Mouse (Mus musculus): ENCODE measurements around the gene Wfdc8. TPM values are rescaled to one million over a fixed set of nuclear protein-coding genes. Genes with fewer than 3 reads are reported as not detected.

Wfdc8 gene
- total RNA-seq, 4 experiments from 2014 or later: not detected

DNA sequence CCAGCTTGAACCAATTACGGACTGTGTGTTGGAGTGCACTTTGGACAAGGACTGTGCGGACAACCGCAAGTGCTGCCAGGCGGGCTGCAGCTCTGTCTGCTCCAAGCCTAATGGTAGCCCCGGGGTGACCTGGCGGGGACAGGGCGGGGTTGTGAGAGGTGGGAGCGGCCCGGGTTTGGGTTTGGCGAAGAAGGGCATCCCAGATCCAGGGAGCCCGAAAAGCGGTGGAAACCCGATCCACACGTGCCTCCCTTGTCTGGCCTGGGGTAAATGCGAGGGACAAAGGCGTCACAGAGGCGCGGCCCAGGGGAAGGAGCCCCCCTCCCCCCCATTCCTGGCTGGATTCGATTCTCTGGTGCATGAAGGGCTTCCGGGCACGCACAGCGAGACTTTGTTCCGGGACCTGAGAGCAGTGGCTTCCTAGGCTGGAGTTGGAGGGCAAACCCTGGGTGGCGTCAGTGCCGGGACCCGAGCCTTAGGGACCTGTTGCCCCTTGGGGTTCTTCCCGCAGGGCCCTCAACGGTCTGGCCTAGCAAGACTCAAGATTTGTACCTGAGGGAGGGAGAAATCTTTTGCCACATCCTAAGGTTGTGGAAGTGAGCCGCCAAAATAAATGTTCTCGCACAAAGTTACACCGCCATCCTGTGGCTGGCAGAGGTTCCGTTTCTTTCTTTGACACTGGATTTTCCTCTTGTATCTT, 49.9 kb downstream of the Wfdc8 start:
- DNase-seq (ENCODE audit: low spot score in 2 of 2): no peak

DNA sequence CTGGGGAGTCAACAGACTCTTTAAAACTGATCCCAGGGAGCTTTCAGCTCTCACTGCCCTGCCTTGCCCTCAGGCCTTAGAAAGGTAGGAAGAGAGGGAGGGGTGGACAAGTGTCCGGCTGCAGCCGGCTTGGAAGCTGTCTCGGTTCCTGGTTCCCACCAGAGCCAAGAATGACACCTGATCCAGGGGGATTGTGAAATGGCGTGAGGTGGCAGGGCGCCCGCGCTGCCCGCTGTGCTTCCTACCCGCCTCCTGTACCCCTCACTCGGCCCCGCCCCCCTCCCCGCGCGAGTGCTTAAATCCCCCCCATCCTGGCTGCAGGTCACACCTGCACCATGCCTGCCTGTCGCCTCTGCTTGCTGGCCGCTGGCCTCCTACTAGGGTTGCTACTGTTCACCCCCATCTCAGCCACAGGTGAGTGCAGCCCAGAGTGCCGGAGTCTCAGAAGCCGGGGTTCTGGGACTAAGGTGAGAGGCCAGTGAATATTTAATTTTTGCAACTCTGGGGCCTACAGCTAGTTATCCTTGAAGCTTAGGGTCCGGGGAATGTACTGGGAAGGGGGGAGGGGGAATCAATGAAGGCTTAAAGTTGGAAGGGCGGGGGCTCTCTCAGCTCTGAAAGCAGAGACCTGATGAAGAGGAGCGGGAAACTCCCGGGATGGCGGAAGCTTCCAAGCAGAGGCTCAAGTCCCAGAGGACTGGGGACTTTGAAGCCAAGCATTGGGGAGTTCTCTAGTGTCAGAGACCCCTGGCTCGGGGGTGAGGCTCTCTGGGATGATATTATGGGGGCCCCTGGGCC, 50.8 kb downstream of the Wfdc8 start, which contains the start of gene Wfdc2:
Gene Wfdc2 (plus strand): TSS at position 23 of the 798 bp plus-strand sequence.
- peak in 1 of 2 experiments; percentile 28 for DNase-seq (ENCODE audit: low spot score in 2 of 2)

DNA sequence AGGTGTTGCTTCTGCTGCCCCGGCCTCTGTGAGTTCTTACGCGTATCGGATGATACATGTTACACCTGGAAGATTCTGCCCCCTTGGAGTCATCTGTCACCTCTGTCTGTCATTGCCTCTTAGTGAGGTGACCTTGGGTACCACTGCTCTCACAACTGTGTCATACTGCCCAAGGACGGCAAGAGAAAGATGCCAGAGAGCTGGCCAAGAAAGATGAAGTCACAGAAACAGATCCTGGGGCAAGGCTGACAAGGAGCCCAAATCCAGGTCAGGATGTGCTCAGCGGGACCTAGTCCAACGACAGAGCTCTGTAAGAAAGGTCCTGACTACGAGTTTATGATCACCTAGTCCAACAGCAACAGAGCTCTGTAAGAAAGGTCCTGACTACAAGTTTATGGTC, 53.3 kb downstream of the Wfdc8 start:
- DNase-seq (ENCODE audit: low spot score in 2 of 2): no peak

DNA sequence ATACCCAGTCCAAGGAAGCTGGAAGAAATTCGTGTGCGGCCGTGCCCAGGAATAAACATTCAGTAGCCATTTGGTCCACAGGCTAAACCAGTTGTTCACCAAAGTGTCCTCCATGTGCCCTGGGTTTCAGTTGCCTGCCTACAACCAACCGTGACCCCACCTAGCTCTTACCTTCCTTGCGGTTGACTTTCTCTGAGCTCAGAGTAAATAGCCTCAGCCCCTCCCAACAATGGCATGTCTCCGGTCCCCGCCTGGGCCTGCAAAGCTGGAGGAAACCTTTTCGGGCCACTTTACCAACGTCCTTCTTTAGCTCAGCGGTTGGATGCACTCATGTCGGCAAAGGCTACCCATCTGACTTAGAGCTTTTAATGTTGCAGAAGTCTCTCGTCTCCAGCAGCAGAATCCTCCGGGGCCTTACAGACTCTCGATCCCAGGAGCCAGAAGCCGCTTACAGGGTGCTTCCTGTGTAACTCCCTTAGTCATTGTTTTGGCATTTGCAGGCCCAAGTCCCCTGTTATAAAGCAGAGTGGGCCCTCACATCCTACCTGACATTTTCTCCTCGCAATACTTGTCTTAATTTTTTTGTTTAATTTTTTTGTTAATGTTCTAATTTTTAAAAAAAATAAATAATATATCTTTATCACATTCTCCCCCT, 54.3 kb downstream of the Wfdc8 start:
- DNase-seq (ENCODE audit: low spot score in 2 of 2): no peak

DNA sequence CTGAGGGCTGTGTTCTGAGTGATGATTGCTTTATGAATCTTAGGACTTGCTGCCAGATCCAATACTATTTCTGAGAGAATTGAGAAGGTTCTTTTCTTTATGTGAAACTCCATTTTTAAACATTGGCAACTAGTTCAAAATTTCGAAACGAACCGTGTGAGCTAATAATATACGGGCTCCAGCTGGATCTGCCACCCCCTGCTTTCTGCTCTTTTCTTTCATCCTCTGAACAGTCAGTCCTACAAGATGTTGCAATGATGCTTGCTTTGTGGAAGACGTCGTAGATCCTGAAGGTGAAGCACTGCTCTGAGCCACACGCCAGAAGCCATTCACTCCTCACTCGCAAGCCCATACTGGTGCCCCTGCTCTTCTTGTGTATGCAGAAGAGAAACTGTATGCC, 55.0 kb downstream of the Wfdc8 start:
- no peak for DNase-seq (ENCODE audit: low spot score in 2 of 2)

DNA sequence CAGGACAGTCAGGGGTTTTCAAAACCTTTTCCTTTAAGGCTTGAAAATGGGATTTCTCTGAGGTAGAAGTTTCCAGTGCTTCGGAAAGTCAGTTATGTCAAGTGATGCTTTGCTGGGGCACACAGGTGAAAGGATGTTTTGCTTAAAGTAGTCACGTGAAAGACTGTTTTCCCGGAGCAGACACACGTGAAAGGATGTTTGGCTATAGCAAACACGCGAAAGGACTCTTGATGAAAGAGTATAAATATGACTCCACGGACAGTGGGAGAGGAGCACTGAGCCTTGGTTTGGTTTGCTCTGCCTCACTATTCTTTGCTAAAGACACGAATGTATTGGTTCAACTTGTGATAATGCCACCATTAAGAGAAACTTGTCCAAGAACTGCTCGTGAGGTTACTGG, 61.9 kb downstream of the Wfdc8 start:
- DNase-seq (ENCODE audit: low spot score in 2 of 2): no peak

DNA sequence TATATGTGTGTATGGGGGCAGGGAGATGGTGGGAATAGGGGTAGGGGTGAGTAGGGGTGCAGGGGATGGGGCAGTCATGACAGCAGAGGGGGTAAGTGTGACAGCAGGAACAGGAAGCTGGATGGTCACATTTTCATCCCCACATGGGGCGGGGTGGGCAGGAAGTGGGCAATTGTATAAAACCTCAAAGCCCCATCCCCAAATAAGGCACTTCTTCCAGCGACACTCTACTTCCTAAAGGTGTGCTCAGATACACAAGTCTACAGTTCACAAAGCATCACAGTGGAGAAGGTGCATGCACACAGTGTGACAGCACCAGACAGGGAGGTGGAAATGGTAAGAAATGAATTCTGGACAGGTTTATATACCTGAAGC, 62.5 kb downstream of the Wfdc8 start:
- DNase-seq (ENCODE audit: low spot score in 2 of 2): no peak

DNA sequence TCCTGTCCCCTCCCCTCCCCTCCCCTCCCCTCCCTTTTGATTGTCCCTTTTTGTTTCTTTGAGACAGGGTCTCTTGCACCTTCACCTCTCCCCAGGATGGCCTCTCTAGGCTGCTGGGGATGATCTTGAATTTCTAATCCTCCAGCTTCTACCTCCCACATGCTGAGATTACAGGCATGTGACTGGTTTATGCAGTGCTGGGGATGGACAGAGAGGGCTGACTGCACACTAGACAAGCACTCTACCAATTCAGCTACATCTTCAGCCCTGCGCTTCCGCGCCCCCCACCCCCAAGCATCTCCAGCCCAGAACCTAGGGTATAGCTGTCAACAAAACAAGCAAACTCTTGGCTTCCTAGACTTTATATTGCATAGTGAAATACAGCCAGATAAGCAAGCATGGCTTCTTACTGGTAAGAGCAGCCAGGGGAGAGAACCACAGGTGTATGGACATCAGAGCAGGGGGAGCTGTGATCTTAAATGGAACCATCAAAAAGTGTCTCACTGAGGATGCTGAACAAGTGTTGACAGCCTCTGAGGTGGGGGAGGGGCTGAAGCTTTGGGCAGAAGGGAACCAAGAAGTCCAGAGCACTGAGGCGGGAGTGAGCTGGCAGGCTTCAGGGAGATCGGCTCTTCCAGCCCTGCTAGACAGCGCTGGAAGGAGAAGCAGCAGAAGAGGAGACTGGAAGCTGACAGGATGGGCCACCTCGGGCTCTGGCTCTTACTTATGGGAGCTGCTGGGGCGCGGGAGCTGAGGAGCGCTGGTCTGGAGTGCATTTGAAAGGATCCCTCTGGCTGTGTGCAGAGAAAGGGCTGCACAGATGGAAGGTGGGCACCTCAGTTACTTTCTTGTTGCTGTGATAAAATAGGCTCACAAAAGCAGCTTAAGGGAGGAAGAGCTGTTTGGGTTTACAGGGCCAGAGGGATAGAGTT, 63.2 kb downstream of the Wfdc8 start:
- DNase-seq (ENCODE audit: low spot score in 2 of 2): no peak

DNA sequence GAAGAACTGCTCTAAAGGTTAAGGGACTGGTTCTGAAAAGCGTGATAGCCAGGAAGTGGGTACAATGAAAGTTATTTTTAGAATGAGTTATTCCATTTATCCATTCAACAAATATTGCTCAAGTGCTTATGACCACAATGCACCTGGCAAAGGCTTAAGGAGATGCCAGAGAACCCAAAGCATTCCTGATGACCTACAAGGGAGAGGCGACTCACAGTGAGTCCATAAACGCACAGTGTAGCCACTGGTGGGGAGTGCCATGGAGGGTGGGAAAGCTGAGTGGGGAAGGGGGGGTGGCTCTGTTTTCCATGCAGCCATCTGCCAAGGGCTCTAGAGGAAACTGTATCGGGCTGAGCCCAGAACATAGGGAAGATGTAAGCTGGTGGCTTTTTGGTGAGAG, 64.1 kb downstream of the Wfdc8 start:
- no peak for DNase-seq (ENCODE audit: low spot score in 2 of 2)

Other genes with a start within 250 kb of the Wfdc8 start
- gene Slpi, start 224.5 kb downstream of the Wfdc8 start, total RNA-seq (2022): under 1 TPM in 1 of 4 experiments, not detected in 3; 0.67 TPM
- gene Rbpjl, start 210.5 kb downstream of the Wfdc8 start, total RNA-seq (2022): not detected
- gene Matn4, start 208.5 kb downstream of the Wfdc8 start, total RNA-seq (2022): under 1 TPM; 0.27 to 0.99 (median 0.44) TPM
- 10 to 100 TPM; 23.9 to 58.8 (median 34.1) TPM for gene Sdc4, start 169.7 kb downstream of the Wfdc8 start, total RNA-seq (2022)
- gene Sys1, start 156.7 kb downstream of the Wfdc8 start, total RNA-seq (2022): 10 to 100 TPM; 25.3 to 27.8 (median 26.6) TPM
- gene Gm20458, start 152.7 kb downstream of the Wfdc8 start, total RNA-seq (2022): 10 to 100 TPM in 2 of 4 experiments, 1 to 10 TPM in 1, not detected in 1; 3.8 to 12.1 (median 11.8) TPM
- not detected for gene Trp53tg5, start 139.9 kb downstream of the Wfdc8 start, total RNA-seq (2022)
- gene Dbndd2, start 127.5 kb downstream of the Wfdc8 start, total RNA-seq (2022): 10 to 100 TPM; 14.8 to 32.8 (median 22.6) TPM
- gene Pigt, start 116.1 kb downstream of the Wfdc8 start, total RNA-seq (2022): 10 to 100 TPM; 27.2 to 33.2 (median 30.0) TPM
- not detected for gene Wfdc2, start 51.2 kb downstream of the Wfdc8 start, total RNA-seq (2022)
- not detected for gene Spint3, start 40.2 kb downstream of the Wfdc8 start, total RNA-seq (2022)
- not detected for gene Wfdc6a, start 28.2 kb downstream of the Wfdc8 start, total RNA-seq (2022)
- gene Eppin, start 20.0 kb downstream of the Wfdc8 start, total RNA-seq (2022): not detected
- gene Wfdc6b, start 104 bp downstream of the Wfdc8 start, total RNA-seq (2022): not detected
- gene Wfdc16, start 25.2 kb upstream of the Wfdc8 start, total RNA-seq (2022): not detected
- gene Wfdc10, start 42.4 kb upstream of the Wfdc8 start, total RNA-seq (2022): not detected
- not detected for gene Wfdc9, start 43.0 kb upstream of the Wfdc8 start, total RNA-seq (2022)
- not detected for gene Wfdc11, start 60.5 kb upstream of the Wfdc8 start, total RNA-seq (2022)
- not detected for gene Wfdc13, start 71.5 kb upstream of the Wfdc8 start, total RNA-seq (2022)
- not detected for gene Spint4, start 84.9 kb upstream of the Wfdc8 start, total RNA-seq (2022)
- gene Spint5, start 101.7 kb upstream of the Wfdc8 start, total RNA-seq (2022): not detected
- not detected for gene Wfdc3, start 132.3 kb upstream of the Wfdc8 start, total RNA-seq (2022)
- gene Dnttip1, start 132.4 kb upstream of the Wfdc8 start, total RNA-seq (2022): 10 to 100 TPM; 15.6 to 21.0 (median 17.7) TPM
- gene Ube2c, start 156.3 kb upstream of the Wfdc8 start, total RNA-seq (2022): under 1 TPM in 3 of 4 experiments, not detected in 1; 0.29 to 0.38 (median 0.38) TPM
- over 10,000 TPM; 10,643 to 17,408 (median 13,587) TPM for gene Tnnc2, start 166.3 kb upstream of the Wfdc8 start, total RNA-seq (2022)
- gene Snx21, start 172.2 kb upstream of the Wfdc8 start, total RNA-seq (2022): 10 to 100 TPM; 23.5 to 24.8 (median 24.4) TPM
- 10 to 100 TPM in 1 of 4 experiments, 1 to 10 TPM in 3; 8.1 to 10.9 (median 8.4) TPM for gene Acot8, start 191.3 kb upstream of the Wfdc8 start, total RNA-seq (2022)
- gene Zswim3, start 191.5 kb upstream of the Wfdc8 start, total RNA-seq (2022): 1 to 10 TPM in 3 of 4 experiments, under 1 TPM in 1; 0.90 to 1.7 (median 1.2) TPM
- gene Zswim1, start 209.1 kb upstream of the Wfdc8 start, total RNA-seq (2022): 1 to 10 TPM; 4.7 to 5.3 (median 5.0) TPM
- not detected for gene Spata25, start 214.9 kb upstream of the Wfdc8 start, total RNA-seq (2022)
- gene Ctsa, start 219.2 kb upstream of the Wfdc8 start, total RNA-seq (2022): 10 to 100 TPM; 51.1 to 55.7 (median 52.7) TPM
- 10 to 100 TPM; 39.0 to 44.4 (median 39.5) TPM for gene Neurl2, start 219.8 kb upstream of the Wfdc8 start, total RNA-seq (2022)
- gene Pltp, start 244.1 kb upstream of the Wfdc8 start, total RNA-seq (2022): 10 to 100 TPM in 2 of 4 experiments, 1 to 10 TPM in 2; 8.0 to 19.5 (median 11.9) TPM